Mouse (Mus musculus) adrenal gland, postnatal 25 days (tissue): ENCODE results near the gene Klk1b5. TPM values are rescaled to one million over a fixed set of nuclear protein-coding genes. Genes with fewer than 3 reads are reported as not detected.

Experiments used
- DNase-seq: peaks from one replicate; pipeline ENCODE4 v3.0.0; 2021; ENCODE audit warnings: mixed read lengths
- total RNA-seq: library from RNA; stranded (reverse); gene quantifications from 2 replicates; pipeline ENCODE4 v1.2.3, GENCODE M21; 2021

Gene Klk1b5
- total RNA-seq, 1 experiment from 2014 or later = not detected

- no peak for DNase-seq
These were observed 39.2 kb downstream of the Klk1b5 start for GRCm38 (mm10) chr7:44254930-44255329.

GRCm38 (mm10) chr7:44257278-44257677 is 41.5 kb downstream of the Klk1b5 start, which contains the start of gene Acp4:
Acp4 (minus strand) TSS chr7:44257378.
- DNase-seq = no peak

- no peak for DNase-seq
These were observed 44.7 kb downstream of the Klk1b5 start for GRCm38 (mm10) chr7:44260410-44260809.

- DNase-seq = no peak
These were observed 45.4 kb downstream of the Klk1b5 start, which contains the start of gene Gm15517 for GRCm38 (mm10) chr7:44261147-44261546. Gm15517 (plus strand) TSS chr7:44261447.

DNA sequence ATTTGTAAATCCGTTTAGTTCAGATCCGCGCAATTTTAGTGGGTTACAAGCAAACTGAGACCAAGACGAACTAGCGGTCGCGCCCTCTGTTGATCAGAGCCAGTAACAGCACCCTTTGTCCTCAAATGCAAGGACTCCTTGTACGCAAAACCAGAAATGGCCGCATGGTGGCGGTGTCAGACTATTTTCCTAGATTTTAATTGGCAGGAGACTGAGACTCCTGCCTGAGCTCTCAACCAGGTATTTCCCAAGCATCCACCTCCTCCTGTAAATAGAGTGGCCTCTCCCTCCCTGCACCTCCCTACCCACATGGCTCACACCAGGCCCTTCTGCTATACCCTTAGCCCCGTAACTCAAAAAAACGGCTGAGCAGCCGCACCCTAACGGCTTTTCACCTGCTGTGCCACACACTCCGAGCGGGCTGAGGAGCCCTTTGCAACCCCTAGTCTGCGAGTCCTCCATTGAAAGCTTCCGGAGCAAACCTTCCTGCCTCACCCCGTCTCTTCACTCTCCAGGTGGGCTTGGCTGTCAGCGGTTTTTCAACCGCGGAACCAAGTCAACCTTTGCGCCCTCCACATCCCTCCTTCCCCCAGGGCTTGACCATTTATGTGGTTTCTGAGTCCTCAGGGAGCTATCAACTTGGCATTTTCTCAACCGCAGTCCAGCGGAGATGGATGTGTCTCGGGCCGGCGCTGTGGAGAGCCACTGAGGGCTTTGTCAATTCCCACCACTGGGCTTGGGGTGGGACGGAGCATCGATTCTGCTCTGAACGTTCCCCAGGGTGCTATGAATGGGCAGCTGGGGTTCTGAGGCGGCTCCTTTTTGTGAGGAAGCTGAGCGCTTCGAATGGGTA is 47.3 kb downstream of the Klk1b5 start:
- peak; percentile 91 for DNase-seq

GRCm38 (mm10) chr7:44268117-44268516 is 52.4 kb downstream of the Klk1b5 start:
- no peak for DNase-seq

DNA sequence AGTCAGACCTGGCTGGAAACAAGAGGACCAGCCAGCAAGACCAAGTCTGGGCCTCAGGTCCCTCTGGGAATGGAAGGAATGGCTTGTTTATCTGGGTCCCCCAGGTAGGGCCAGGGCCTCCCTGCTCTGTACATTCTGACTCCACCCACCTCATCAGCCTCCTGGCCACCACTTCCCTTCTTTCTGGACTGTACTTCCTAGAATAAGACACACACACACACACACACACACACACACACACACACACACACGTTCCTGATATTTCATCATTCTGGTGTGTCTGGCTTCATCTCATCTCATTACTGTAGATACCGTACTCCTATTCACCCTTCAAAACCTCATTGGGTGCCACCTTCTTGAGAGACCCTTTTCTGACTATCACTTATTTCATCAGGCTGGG is 53.7 kb downstream of the Klk1b5 start:
- no peak for DNase-seq

Other genes with a start within 250 kb of the Klk1b5 start
- not detected in 2 replicates for gene Klk1b1, start 249.2 kb upstream of the Klk1b5 start, total RNA-seq
- not detected in 2 replicates for gene Klk1b9, start 239.9 kb upstream of the Klk1b5 start, total RNA-seq
- not detected in 2 replicates for gene Klk1b11, start 220.1 kb upstream of the Klk1b5 start, total RNA-seq
- not detected in 2 replicates for gene Klk1b26, start 203.8 kb upstream of the Klk1b5 start, total RNA-seq
- gene Klk1b27, start 163.7 kb upstream of the Klk1b5 start, total RNA-seq = not detected in 2 replicates
- not detected in 2 replicates for gene Klk1b21, start 113.6 kb upstream of the Klk1b5 start, total RNA-seq
- gene Klk1b22, start 103.3 kb upstream of the Klk1b5 start, total RNA-seq = not detected in 2 replicates
- not detected in 2 replicates for gene Klk1b16, start 79.2 kb upstream of the Klk1b5 start, total RNA-seq
- not detected in 2 replicates for gene Klk1b24, start 27.7 kb upstream of the Klk1b5 start, total RNA-seq
- not detected in 2 replicates for gene Klk1b3, start 17.8 kb upstream of the Klk1b5 start, total RNA-seq
- not detected in 2 replicates for gene Klk1b4, start 8.5 kb upstream of the Klk1b5 start, total RNA-seq
- not detected in 2 replicates for gene Klk1, start 9.4 kb downstream of the Klk1b5 start, total RNA-seq
- not detected in 2 replicates for gene Gm36864, start 20.2 kb downstream of the Klk1b5 start, total RNA-seq
- 0.70 and 1.6 TPM in 2 replicates for gene 1700028J19Rik, start 30.8 kb downstream of the Klk1b5 start, total RNA-seq
- gene 2410002F23Rik, start 30.8 kb downstream of the Klk1b5 start, total RNA-seq = 71.3 and 125 TPM in 2 replicates
- not detected in 2 replicates for gene Acp4, start 41.4 kb downstream of the Klk1b5 start, total RNA-seq
- not detected in 2 replicates for gene Gm15517, start 45.5 kb downstream of the Klk1b5 start, total RNA-seq
- 3.4 and 3.6 TPM in 2 replicates for gene Clec11a, start 91.0 kb downstream of the Klk1b5 start, total RNA-seq
- gene Shank1, start 94.3 kb downstream of the Klk1b5 start, total RNA-seq = 8.5 and 10.4 TPM in 2 replicates
- 4.1 and 5.7 TPM in 2 replicates for gene Syt3, start 168.2 kb downstream of the Klk1b5 start, total RNA-seq
- 2.3 TPM in 1 of 2 replicates, not detected in the other for gene 1700008O03Rik, start 169.9 kb downstream of the Klk1b5 start, total RNA-seq
- gene Lrrc4b, start 213.1 kb downstream of the Klk1b5 start, total RNA-seq = 4.3 and 5.8 TPM in 2 replicates
- 0.61 and 1.9 TPM in 2 replicates for gene Aspdh, start 249.4 kb downstream of the Klk1b5 start, total RNA-seq